Mouse (Mus musculus) c-Kit-negative CD71-positive TER-119-positive erythroid progenitor cells, embryonic 14.5 days (primary cell): ENCODE measurements around the gene Kif2b.

ENCODE experiments used
- DNase-seq: peaks from one replicate; pipeline ENCODE4 v3.0.0-alpha.2; 2013; ENCODE audit warnings: low read depth, low spot score

The Kif2b gene

DNA sequence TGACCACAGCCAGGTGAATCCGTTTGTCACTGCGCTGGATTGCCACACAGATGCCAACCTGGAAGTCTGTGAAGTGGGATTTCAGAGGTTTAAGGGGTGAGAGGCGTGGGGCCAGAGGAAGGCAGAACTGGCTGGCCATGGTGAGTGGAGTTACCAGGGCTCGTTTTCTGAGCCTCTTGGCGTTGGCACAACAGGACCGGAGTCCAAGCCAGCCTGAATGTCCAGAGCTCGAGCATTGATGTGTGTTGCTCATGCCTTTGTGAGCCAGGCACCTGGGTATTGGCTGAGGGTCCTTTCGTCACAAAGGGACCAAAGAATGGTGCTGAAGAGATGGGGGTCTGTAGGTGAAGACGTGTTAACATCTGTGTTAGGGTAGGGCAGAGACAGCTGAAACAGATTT is at the start of gene Kif2b:
Gene Kif2b (minus strand): TSS at position 242 of the 400 bp plus-strand sequence.
- no peak for DNase-seq

DNA sequence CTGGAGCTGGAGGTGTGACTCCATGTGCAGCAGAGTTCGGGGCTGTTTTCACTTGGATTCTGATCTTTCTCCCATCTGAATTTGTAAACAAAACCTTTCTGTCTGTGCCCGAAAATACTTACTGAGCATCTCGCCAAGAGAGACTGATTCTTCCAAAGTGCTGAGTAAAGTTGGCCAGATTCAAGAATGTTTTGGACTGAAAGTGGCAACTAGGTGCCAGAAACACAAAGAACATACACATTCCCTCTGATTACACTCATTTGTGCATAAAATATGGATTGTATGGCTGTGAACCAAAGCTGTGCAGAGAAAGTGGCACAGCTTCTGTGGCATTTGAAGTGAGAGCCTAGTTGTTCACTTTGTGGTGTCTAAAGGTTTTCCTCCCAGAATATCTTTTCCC is 15.7 kb upstream of the Kif2b start:
- no peak for DNase-seq

DNA sequence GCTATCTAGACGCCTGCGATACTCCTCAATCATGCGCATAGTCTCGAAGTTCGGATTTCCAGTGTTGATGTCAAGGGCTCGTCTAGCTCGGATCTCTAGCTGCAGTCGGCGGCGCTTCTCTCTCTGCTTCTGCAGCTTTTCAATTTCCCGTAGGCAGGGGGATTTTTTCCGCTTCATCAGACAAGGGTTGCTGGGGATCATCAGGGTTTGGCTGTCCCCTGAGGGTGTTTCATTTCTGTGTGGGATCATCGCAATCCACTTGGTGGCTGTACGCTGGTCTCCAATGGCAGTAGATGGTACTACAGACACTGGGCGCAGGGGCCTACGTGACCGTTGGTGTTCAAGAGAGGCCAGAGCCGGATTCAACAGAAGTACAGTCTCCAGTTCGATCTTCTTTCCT is 502 bp downstream of the Kif2b start:
- DNase-seq, result no peak

DNA sequence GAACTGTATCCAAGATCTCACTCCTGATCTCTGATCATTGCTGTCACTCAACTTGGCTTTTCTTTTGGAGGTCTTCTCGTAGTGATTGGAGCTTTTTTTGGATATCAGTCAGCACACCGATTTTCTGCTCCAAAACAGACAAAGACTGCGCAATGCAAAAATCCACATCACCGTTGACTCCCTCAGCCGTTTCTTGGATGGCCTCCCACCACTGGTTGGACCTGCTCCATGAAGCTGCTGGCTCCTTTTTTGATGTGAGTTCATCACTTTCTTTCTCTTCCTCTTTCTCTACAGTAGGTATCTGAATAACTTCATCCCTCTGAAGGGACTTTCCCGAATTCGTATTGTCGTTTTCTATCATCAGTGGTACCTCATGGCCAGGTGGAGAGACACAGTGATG is 2.0 kb downstream of the Kif2b start:
- no peak for DNase-seq

DNA sequence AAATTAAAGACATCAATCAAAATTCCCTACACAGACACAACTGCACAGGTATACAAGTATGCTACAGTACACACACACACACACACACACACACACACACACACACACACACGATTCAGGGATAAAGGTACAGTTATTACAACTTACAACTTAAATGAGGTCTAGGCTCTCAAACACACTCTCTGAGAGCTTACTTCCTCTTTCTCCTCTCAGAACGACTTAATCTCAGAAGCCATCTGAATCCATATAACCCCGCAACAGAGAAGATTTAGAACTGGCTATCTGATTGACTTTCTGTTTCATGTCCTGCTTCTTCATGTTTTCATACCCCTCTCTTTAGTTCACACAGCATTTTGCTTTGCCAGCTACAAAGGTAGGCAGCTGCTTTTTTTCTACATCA is 2.9 kb downstream of the Kif2b start:
- no peak for DNase-seq

DNA sequence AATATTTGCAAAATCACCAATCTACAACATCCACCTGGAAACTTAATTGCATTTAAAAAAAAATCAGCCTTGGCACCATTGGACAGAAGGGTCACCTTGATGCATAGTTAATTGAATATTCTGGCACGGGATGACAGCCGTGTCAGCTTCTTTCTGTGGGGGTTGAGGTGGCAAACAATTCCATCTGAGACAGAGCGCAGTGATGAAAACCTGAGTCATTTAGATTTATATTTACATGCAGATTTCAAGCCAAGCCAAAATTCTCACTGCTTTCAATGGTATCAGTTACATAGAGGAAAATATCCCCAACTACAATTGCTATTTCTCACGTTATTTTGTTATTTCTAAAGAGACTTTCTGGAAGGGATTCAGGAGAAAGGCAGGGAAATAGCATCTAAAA is 46.6 kb downstream of the Kif2b start:
- DNase-seq, result no peak
